Mouse (Mus musculus): ENCODE data around the gene Zxdc.
A peak's percentile ranks its signal among the peaks of the same experiment; 100 is the strongest.

Gene Zxdc

DNA sequence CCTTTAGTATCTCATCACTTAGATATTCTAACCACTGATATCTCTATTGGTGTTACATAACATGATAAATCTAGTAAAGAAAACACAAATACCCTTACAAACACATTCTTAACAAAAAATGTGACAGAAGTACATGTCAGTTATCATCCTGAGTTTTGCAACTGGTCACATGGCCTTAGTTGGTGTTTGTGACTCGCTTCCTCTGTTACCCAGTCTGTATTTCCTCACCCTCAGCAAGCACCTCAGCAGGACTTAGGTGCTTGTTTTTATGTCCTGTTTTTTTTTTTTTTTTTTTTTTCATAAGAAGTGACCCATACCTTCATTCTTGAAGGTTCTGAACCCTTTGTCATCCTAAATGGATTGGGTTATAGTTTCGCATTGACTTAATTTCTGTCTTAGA, 8.4 kb downstream of the Zxdc start:
- no peak for DNase-seq (ENCODE audit: low spot score)

- DNase-seq (ENCODE audit: low spot score), result no peak
Observed at GRCm38 (mm10) chr6:90381465-90381864, 12.2 kb downstream of the Zxdc start.

DNA sequence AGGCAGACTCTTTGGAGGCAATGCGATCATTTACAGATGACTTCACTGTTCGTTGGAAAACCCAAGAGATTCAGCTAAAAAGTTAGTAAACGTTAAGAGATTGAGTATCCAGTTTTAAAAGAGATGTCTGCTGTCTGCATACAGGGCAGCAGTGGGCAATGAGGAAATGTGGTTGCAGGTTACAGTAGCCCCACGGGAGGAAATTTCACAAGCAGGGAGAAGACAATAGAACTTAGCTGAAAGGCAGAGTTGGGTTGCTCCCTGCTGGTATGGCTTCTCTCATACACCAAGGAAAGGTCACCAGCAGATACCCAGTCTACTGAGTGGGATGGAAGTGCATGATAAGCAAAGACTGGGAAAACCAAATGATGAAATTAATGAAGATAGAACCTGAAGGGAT, 21.3 kb downstream of the Zxdc start:
- DNase-seq (ENCODE audit: low spot score), result no peak

DNA sequence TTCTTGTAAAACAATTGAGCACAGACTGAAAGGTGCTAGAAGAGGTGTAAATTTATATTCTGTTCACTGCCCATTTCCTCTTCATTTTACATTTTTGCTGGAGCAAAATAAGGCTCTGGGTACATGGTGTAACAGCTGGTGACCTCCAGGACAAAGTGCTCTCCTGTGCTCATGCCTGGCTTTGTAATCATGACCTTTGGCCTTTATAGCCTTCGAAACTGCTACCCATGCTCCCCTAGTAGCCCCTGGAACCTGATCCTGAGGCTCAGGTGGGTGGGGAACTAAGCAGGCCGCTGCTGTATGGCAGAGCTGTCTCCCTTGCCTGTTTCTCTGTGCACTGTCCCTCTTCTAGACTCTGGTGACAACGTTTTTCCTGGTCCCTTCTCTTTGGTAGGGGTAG, 24.7 kb downstream of the Zxdc start:
- DNase-seq (ENCODE audit: low spot score), result no peak

- DNase-seq (ENCODE audit: low spot score), result no peak
Observed at GRCm38 (mm10) chr6:90395751-90396150, 26.5 kb downstream of the Zxdc start.

DNA sequence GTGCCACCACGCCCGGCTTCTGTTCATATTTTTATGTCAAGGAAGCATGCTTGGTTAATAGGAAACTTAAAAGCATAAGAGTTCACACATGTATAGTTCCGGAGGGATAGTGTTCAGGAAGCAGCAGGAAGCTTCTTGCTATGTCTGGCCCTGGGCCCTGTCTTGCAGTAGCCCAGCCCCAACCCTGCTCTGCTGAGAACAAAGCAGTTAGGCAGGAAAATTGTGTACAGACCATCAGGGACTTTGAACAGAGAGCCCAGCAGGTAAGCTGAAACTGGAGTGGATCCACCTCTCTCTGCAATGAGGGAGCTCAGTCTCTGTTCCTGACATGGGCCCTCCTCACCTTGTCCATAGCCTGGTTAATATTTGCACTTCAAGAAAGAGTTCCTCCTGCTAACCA, 28.0 kb downstream of the Zxdc start:
- no peak for DNase-seq (ENCODE audit: low spot score)

GRCm38 (mm10) chr6:90408632-90409031, 39.3 kb downstream of the Zxdc start:
- no peak for DNase-seq (ENCODE audit: low spot score)

DNA sequence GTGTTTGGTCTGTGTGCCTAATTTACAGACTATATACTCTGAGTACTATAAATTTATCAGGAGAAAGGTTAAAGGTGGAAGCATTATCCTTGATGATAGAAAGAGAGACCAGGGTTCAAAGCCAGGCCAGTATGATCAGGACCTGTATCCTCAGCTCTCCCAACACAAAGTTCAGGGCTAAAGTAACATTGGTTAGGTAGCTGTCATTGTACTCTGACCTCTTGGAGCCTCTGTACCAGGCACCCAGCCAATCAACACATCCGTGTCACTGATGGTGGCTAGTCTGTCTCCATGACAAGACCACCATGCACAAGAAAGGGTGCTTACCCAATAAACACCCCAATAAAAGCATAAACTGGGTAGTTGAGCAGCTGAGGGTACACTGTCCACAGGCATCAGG, 41.7 kb downstream of the Zxdc start:
- DNase-seq (ENCODE audit: low spot score), result no peak

- no peak for DNase-seq (ENCODE audit: low spot score)
Observed at GRCm38 (mm10) chr6:90411926-90412325, 42.6 kb downstream of the Zxdc start.

DNA sequence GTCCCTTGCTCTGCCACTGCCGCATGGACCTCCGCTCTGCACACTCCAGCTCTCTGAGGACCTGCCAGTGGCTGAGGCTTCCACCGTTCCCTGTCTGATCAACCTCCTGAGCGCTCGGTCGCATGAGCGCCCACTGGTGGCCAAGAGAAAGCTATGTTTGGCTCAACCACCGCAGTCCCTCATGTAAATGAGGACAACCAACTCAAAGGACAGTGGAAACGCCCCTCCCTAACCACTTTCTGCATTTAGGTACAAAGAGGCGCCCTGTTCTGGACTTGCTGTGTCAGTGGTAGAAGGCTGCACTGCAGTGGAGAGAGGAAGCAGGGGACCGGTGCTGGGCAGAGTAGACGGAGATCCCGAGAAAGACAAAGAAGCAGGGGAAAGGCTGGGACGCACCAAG, 53.3 kb downstream of the Zxdc start:
- DNase-seq (ENCODE audit: low spot score), result peak; percentile 90

DNA sequence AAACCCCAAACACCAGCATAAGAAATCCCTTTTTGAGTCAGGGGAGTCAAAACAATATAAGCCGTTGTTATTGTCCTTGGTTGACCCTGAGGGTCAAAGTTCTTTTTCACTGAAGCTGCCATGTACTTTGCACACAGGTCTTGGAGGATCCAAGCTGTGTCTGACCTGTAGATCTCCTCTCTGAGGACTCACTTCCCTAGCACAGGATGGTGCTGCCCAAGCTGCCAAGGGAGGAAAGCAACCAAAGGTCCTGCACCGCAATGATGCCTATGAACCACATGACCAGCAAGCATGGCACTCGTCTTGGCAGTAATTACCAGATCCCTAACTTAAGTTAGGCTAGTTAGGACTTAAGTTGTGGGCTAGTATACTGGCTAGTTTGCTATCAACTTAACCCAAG, 56.1 kb downstream of the Zxdc start:
- DNase-seq (ENCODE audit: low spot score), result no peak

- DNase-seq (ENCODE audit: low spot score), result no peak
Observed at GRCm38 (mm10) chr6:90426003-90426402, 56.7 kb downstream of the Zxdc start.

DNA sequence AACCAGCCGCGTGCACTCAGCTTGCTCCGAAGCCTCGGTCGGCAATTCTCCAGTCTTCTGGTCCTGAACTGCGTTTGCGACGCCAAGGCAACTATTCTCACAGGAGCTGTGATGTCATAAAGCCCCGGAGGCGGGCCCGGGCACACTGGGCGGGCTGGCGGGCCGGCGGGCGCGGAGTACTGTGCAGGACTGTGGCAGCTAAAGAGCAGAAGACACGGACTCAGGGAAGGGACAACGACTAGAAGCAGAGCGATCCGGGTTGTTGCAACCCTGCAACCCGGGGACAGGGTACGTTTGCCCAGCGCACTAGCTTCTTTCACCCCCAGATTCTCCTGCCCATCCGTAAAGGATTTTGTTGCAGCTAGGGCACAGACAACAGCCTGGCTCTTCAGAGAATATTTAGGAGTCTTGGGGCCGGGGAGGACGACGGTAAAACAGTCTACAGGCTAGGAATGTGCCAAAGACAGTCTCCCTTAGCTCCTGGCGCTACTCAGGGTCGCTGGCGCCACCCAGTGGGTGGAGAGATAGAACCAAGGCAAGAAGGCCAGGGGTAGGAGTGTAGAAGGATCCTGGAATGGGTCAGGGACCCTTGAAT, 59.2 kb downstream of the Zxdc start, which contains the start of gene Cfap100:
Cfap100 (minus strand) TSS at position 418 of the 595 bp plus-strand sequence.
- DNase-seq (ENCODE audit: low spot score), result peak; percentile 85

DNA sequence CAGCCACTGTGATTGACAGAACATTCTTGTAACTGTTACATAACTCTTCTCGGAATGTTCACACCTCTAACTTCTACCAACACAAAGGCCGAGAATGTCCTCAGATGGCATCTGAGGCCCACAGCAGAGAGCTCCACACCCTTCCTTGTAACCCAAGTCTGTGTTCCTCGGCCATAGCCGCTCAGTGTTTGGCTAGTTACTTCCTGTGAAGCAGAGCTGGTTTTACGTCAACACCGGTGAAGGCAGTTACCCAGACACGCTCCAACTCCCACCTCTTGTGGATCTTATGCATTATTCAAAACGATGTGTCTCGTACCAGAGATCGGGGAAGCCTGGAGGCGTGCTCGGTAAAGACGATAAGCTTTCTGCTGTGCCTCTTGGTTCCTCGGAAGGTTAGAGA, 60.6 kb downstream of the Zxdc start:
- DNase-seq (ENCODE audit: low spot score), result no peak

GRCm38 (mm10) chr6:90431487-90431886, 62.2 kb downstream of the Zxdc start:
- DNase-seq (ENCODE audit: low spot score), result no peak

- DNase-seq (ENCODE audit: low spot score), result no peak
Observed at GRCm38 (mm10) chr6:90434687-90435086, 65.4 kb downstream of the Zxdc start.

DNA sequence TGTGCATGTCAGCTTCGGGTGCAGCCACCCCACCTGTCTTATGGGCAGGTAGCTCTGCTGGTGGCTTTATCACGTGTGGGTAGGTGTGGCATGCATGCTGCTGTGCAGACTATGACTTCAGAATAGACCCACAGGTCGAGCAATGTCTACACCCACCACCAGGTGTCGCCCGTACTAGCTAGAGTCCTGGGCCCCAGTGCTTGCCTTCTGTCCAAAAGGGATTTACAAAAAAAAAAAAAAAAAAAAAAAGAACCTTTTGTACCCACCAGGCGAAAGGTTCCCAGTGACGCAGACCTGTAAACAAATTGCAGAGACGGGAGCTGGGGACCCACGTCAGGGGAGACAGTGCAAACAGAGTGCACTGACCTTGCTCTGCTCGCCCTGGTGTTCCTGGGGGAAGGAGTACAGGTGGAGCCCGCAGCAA, 65.9 kb downstream of the Zxdc start:
- DNase-seq (ENCODE audit: low spot score), result peak; percentile 87

DNA sequence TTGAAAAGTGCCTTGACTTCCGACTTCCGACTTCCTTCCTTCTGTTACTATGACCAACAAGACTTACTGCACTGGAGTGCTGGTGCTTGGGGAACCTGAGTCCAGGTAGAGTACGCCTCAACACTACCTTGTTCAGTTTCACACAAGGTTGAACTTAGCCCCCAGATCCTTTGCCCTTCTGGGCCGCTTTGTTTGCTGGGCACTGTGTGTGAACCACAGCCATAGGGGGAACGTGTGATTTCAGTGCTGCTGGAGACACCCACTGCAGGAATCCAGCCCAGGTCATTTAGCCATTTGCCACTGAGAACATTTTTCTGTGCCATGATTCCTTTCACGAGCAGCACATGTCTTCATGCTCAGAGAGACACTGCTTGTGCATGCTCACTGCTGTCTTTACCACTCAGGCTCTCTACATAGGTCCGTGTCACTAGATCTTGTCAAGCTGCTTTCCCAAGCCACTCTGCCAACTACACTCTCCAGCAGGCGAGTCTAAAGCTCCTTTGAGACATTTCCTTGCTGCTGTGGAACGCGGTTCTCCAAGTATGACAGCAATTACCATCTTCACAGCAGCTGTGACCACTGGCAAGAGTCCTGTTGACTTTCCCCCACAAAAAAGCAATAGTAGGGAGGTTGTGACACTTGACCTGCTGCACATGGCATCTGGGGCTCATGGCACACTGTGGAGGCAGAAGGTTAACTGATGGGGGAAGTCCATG, 67.1 kb downstream of the Zxdc start:
- DNase-seq (ENCODE audit: low spot score), result no peak

GRCm38 (mm10) chr6:90437041-90437440, 67.7 kb downstream of the Zxdc start:
- no peak for DNase-seq (ENCODE audit: low spot score)

DNA sequence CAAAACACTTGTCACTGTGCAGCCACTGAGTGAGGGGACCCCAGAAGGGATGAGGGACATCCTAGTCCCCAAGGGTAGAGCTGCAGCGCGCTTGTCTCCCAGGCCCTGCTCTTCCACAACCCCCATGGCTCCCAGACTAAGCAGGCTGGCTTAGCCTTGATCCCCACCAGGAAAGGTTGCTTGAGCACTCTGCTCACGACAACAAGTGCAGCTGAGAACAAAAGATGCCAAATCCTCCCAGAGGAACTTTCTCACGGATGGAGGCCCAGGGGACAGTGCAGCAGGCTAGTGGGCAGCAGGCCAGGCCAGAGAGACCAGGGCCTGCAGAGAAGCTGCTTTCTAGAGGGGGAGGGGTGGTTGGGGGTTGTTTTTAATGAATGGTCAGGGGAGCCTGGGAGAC, 77.6 kb downstream of the Zxdc start:
- DNase-seq (ENCODE audit: low spot score), result no peak

DNA sequence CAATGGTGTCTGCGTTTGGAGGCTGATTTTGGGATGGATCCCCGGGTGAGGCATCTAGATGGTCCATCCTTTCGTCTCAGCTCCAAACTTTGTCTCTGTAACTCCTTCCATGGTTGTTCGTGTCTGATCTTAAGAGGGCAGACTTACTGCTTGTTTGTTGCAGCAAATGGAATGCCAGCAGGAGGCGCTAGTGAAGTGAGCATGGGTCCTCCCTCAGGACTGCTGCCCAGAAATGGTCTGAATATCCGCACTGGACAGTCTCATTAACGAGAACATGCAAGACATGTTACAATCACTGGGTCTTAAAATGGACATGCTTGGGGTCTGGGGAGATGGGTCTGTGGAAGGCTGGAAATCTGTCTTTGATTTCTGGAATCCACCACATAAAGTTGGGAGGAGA, 80.9 kb downstream of the Zxdc start:
- peak; percentile 87 for DNase-seq (ENCODE audit: low spot score)

DNA sequence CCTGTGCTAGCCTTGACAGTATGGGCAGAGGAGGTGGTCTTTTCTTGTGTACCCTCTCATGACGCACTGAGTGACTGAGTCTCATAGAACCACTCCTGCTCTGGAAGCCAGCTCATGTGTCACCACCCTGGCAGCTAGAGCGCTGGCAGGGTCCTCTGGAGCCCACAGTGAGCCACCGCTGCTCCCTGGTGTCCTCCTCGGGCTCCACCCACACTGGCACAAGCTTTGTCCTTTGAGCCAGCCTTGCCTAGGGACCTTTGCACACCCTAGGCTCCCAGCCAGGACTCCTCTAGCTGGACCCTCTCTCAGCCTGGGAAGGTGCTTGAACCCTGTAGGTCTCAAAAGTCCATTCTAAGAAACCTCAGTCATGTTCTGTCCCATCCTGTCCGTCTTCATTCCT, 81.4 kb downstream of the Zxdc start:
- DNase-seq (ENCODE audit: low spot score), result no peak

DNA sequence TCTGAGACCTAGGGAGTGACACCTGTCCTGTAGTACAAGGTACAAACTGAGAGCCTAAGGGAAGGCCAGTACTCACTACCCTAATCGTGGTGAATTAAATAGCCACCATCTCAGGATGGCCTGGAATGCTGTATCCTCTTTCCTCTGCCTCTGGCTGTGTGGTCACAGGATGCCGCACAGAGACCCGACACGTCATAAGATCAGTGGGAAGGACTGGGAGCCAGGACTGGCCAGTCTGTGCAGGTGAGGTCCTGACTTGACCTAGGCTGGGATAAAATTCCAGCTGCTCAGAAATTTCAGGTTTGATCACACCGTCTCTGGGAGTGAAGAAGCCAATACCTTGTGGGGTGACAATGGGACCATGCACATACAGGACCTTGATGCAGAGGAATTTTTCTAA, 82.2 kb downstream of the Zxdc start:
- DNase-seq (ENCODE audit: low spot score), result no peak

DNA sequence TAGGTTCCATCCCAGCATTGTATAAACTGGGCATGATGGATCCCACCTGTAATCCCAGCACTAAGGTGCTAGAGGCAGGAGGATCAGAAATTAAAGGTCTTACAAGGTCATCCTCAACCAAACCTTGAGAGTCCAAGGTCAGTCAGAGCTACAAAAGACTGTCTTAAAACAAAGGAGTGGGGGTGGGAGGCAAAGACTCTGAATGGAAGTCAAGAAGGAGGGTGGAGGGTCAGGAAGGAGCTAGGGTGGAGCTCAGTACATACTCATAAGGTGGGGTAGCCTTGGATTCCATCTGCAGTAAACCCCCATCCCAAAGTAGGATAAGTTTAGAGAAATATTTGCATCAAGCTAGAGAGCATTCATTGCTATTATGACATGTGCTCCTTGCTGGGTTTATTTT, 83.3 kb downstream of the Zxdc start:
- no peak for DNase-seq (ENCODE audit: low spot score)

Measured in embryo, embryonic 10.5 days (tissue).